ENCODE assay signal across 13 mouse cellular contexts in the genomic region with DNA sequence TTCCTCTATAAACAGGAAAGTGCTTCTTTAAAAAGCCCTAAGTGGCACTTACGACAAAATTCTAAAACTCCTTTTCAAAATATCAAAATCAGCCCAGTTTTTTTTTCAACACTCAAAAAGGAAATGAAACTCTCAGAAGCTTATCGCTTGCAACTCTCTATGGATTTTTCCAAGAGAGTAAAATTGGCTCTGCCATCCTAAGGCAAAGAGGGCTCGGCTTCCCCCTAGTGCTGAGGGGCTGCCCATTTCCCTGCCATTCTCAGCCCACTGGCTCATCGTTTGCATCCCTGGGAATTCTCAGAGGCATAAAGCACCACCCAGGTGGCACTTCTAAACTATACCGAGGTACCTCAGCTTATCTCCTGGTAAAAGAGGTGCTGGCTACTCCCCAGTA.
DNase-seq lines count a peak whose midpoint lies in the region; ATAC-seq and TF ChIP-seq lines count a peak whose summit lies in the region.
"Had no signal": no experiment of that assay in that cellular context is flagged by ENCODE, and none has a peak within 500 bp of the region (broad histone marks: within the 10 kb centered on the region; RNA-seq: fewer than 3 reads in every experiment).

No protein-coding gene starts in this region.

- H3K36me3 ChIP-seq in heart, embryonic 15.5 days: no peaks in the 10 kb centered on the region
- H3K36me3 ChIP-seq in heart, embryonic 10.5 days: no peaks in the 10 kb centered on the region
- no peaks in the 10 kb centered on the region for H3K36me3 ChIP-seq in midbrain, embryonic 14.5 days (ENCODE audit: control insufficient read depth, insufficient read depth, low read length)
- no peaks in the 10 kb centered on the region for H3K36me3 ChIP-seq in midbrain, embryonic 13.5 days
- no peaks in the 10 kb centered on the region for H3K36me3 ChIP-seq in forebrain, embryonic 14.5 days (ENCODE audit: control insufficient read depth, insufficient read depth, low read length)
- no peaks in the 10 kb centered on the region for H3K36me3 ChIP-seq in midbrain, postnatal 0 days (ENCODE audit: insufficient read depth, low read length)
- H3K36me3 ChIP-seq: kidney, embryonic 15.5 days; limb, embryonic 13.5 days; stomach, embryonic 15.5 days had no signal

- TF ChIP-seq CTCF in midbrain, postnatal 0 days (IDR thresholded peaks at IDR 0.05): peak; percentile 37

- DNase-seq in heart, embryonic 10.5 days (ENCODE audit: low spot score): no peak
- peak; percentile 36 for DNase-seq in midbrain, embryonic 14.5 days
- DNase-seq in forebrain, embryonic 14.5 days (ENCODE audit: low spot score): peak; percentile 49
- DNase-seq in midbrain, postnatal 0 days (ENCODE audit: low spot score): peak; percentile 31
- no peak for DNase-seq in embryo, embryonic 11 days
- DNase-seq: gastrocnemius, postnatal 10 days; liver, postnatal 0 days had no signal

- peak overlapping the region; percentile 45 for H3K4me2 ChIP-seq in heart, embryonic 15.5 days
- H3K4me2 ChIP-seq in midbrain, embryonic 14.5 days (ENCODE audit: low read length): no peak overlapping the region
- no peak overlapping the region for H3K4me2 ChIP-seq in midbrain, embryonic 13.5 days (replicated peaks)
- H3K4me2 ChIP-seq in forebrain, embryonic 14.5 days (ENCODE audit: low read length): 0 out of 2 replicates have a peak overlapping the region, but pooled peaks have one; percentile 26
- H3K4me2 ChIP-seq in midbrain, postnatal 0 days (ENCODE audit: low read depth, low read length, poor library complexity, severe bottlenecking): no peak overlapping the region
- H3K4me2 ChIP-seq: kidney, embryonic 15.5 days; limb, embryonic 13.5 days; stomach, embryonic 15.5 days had no signal

- ATAC-seq in heart, embryonic 15.5 days (replicated peaks; ENCODE audit: insufficient number of reproducible peaks, insufficient read depth, low FRiP score, low read depth): no peak
- no peak for ATAC-seq in midbrain, embryonic 14.5 days (ENCODE audit: low FRiP score, low TSS enrichment)
- ATAC-seq in midbrain, embryonic 13.5 days: no peak
- ATAC-seq in forebrain, embryonic 14.5 days: no peak
- ATAC-seq in midbrain, postnatal 0 days (ENCODE audit: low FRiP score): no peak
- ATAC-seq: liver, postnatal 0 days; Patski had no signal

- H3K9ac ChIP-seq in heart, embryonic 15.5 days: no peak overlapping the region
- H3K9ac ChIP-seq in midbrain, embryonic 14.5 days (replicated peaks; ENCODE audit: low read length): no peak overlapping the region
- H3K9ac ChIP-seq in midbrain, embryonic 13.5 days (replicated peaks): no peak overlapping the region
- no peak overlapping the region for H3K9ac ChIP-seq in forebrain, embryonic 14.5 days (ENCODE audit: low read length)
- no peak overlapping the region for H3K9ac ChIP-seq in midbrain, postnatal 0 days (replicated peaks; ENCODE audit: low read length, poor library complexity, severe bottlenecking)
- H3K9ac ChIP-seq: kidney, embryonic 15.5 days; limb, embryonic 13.5 days; liver, postnatal 0 days; stomach, embryonic 15.5 days had no signal

- WGBS in heart, embryonic 15.5 days: 30% methylated on average over 5 of the region's 5 CpGs
- WGBS in heart, embryonic 10.5 days: 47% methylated on average over 5 of the region's 5 CpGs
- WGBS in midbrain, embryonic 14.5 days: 44% methylated on average over 5 of the region's 5 CpGs
- WGBS in midbrain, embryonic 13.5 days: 47% methylated on average over 5 of the region's 5 CpGs
- 30% methylated on average over 5 of the region's 5 CpGs for WGBS in forebrain, embryonic 14.5 days
- 32% methylated on average over 5 of the region's 5 CpGs for WGBS in midbrain, postnatal 0 days

- H3K4me1 ChIP-seq in heart, embryonic 15.5 days (replicated peaks): peaks cover 22% of the 10 kb centered on the region
- H3K4me1 ChIP-seq in heart, embryonic 10.5 days: peaks cover 32% of the 10 kb centered on the region
- 0 out of 2 replicates have a peak, but pooled peaks cover 3% of the 10 kb centered on the region for H3K4me1 ChIP-seq in midbrain, embryonic 14.5 days (ENCODE audit: control insufficient read depth, insufficient read depth, low read length)
- peaks cover 27% of the 10 kb centered on the region for H3K4me1 ChIP-seq in midbrain, embryonic 13.5 days (replicated peaks)
- peaks cover 18% of the 10 kb centered on the region for H3K4me1 ChIP-seq in forebrain, embryonic 14.5 days (ENCODE audit: control insufficient read depth, insufficient read depth, low read length)
- no peaks in the 10 kb centered on the region; the same call in 1 of the 2 replicates for H3K4me1 ChIP-seq in midbrain, postnatal 0 days (ENCODE audit: insufficient read depth, low read length)
- H3K4me1 ChIP-seq: stomach, embryonic 15.5 days had no signal

- peak overlapping the region; percentile 46; the same call in 1 of the 2 replicates for H3K27ac ChIP-seq in heart, embryonic 15.5 days
- H3K27ac ChIP-seq in heart, embryonic 10.5 days: no peak overlapping the region
- no peak overlapping the region for H3K27ac ChIP-seq in midbrain, embryonic 14.5 days (replicated peaks; ENCODE audit: low read depth, low read length)
- no peak overlapping the region for H3K27ac ChIP-seq in midbrain, embryonic 13.5 days
- no peak overlapping the region for H3K27ac ChIP-seq in forebrain, embryonic 14.5 days (ENCODE audit: low read depth, low read length)
- H3K27ac ChIP-seq in midbrain, postnatal 0 days (ENCODE audit: low read depth, low read length): no peak overlapping the region
- H3K27ac ChIP-seq: kidney, embryonic 15.5 days; limb, embryonic 13.5 days; stomach, embryonic 15.5 days had no signal

- H3K27me3 ChIP-seq in heart, embryonic 15.5 days: no peaks in the 10 kb centered on the region
- H3K27me3 ChIP-seq in heart, embryonic 10.5 days (ENCODE audit: insufficient read depth, poor library complexity, severe bottlenecking): no peaks in the 10 kb centered on the region
- no peaks in the 10 kb centered on the region; the same call in 1 of the 2 replicates for H3K27me3 ChIP-seq in midbrain, embryonic 14.5 days (ENCODE audit: control insufficient read depth, insufficient read depth, low read length)
- peaks cover 5% of the 10 kb centered on the region for H3K27me3 ChIP-seq in midbrain, embryonic 13.5 days
- H3K27me3 ChIP-seq in forebrain, embryonic 14.5 days (replicated peaks; ENCODE audit: control insufficient read depth, insufficient read depth, low read length): no peaks in the 10 kb centered on the region
- no peaks in the 10 kb centered on the region for H3K27me3 ChIP-seq in midbrain, postnatal 0 days (ENCODE audit: insufficient read depth, low read length)
- H3K27me3 ChIP-seq: kidney, embryonic 15.5 days; limb, embryonic 13.5 days; Patski; stomach, embryonic 15.5 days had no signal

- H3K9me3 ChIP-seq in heart, embryonic 15.5 days (replicated peaks): no peaks in the 10 kb centered on the region
- no peaks in the 10 kb centered on the region for H3K9me3 ChIP-seq in heart, embryonic 10.5 days
- H3K9me3 ChIP-seq in midbrain, embryonic 14.5 days (ENCODE audit: control insufficient read depth, low read length): no peaks in the 10 kb centered on the region
- H3K9me3 ChIP-seq in midbrain, embryonic 13.5 days: no peaks in the 10 kb centered on the region
- H3K9me3 ChIP-seq in forebrain, embryonic 14.5 days (replicated peaks; ENCODE audit: control insufficient read depth, low read length): no peaks in the 10 kb centered on the region
- H3K9me3 ChIP-seq in midbrain, postnatal 0 days (ENCODE audit: low read length): no peaks in the 10 kb centered on the region
- H3K9me3 ChIP-seq: kidney, embryonic 15.5 days; limb, embryonic 13.5 days; stomach, embryonic 15.5 days had no signal

- H3K4me3 ChIP-seq in heart, embryonic 15.5 days: 0 out of 2 replicates have a peak overlapping the region, but pooled peaks have one; percentile 1
- H3K4me3 ChIP-seq in heart, embryonic 10.5 days: no peak overlapping the region
- no peak overlapping the region for H3K4me3 ChIP-seq in midbrain, embryonic 14.5 days (replicated peaks; ENCODE audit: low read depth, low read length)
- no peak overlapping the region for H3K4me3 ChIP-seq in midbrain, embryonic 13.5 days (replicated peaks)
- H3K4me3 ChIP-seq in forebrain, embryonic 14.5 days (ENCODE audit: low read depth, low read length): no peak overlapping the region
- H3K4me3 ChIP-seq in midbrain, postnatal 0 days (ENCODE audit: low read depth, low read length): no peak overlapping the region
- H3K4me3 ChIP-seq: kidney, embryonic 15.5 days; limb, embryonic 13.5 days; stomach, embryonic 15.5 days had no signal

Comparison
In these comparisons a context has a peak if more than half of its experiments do, and no peak if none do; other contexts are left out.
1. H3K4me2 ChIP-seq: peak in heart, embryonic 15.5 days (single experiment) and forebrain, embryonic 14.5 days (single experiment); none in midbrain, embryonic 14.5 days (single experiment), midbrain, embryonic 13.5 days (single experiment) and midbrain, postnatal 0 days (single experiment).
2. DNase-seq: peak in midbrain, embryonic 14.5 days (single experiment), forebrain, embryonic 14.5 days (single experiment) and midbrain, postnatal 0 days (single experiment); none in heart, embryonic 10.5 days (single experiment) and embryo, embryonic 11 days (single experiment).